Mouse (Mus musculus) inflammation-experienced regulatory T-cells, adult 6 months (primary cell): ENCODE results near the gene Gm21887. TPM values are rescaled to one million over a fixed set of nuclear protein-coding genes. Genes with fewer than 3 reads are reported as not detected.
A peak's percentile ranks its signal among the peaks of the same experiment; 100 is the strongest.
"Not testable (repeated sequence)": the region's sequence is repeated elsewhere in the genome, so short reads cannot be mapped to it uniquely, and the experiment has no call there.

ENCODE experiments used
- ATAC-seq: one replicate; pipeline ENCODE4 v1.8.0; 2017
- polyA plus RNA-seq, 3 experiments: library from polyadenylated mRNA; unstranded; fragments of 100-300 nt; shearing (Covaris generic); gene quantifications; one replicate each; pipeline ENCODE4 v1.2.1; 2017

The Gm21887 gene
- polyA plus RNA-seq, 3 experiments from 2014 or later: 0.88 to 24.9 (median 14.6) TPM

GRCm38 (mm10) chrX:169997854-169998456, 11.5 kb upstream of the Gm21887 start:
- ATAC-seq: peak; percentile 62

DNA sequence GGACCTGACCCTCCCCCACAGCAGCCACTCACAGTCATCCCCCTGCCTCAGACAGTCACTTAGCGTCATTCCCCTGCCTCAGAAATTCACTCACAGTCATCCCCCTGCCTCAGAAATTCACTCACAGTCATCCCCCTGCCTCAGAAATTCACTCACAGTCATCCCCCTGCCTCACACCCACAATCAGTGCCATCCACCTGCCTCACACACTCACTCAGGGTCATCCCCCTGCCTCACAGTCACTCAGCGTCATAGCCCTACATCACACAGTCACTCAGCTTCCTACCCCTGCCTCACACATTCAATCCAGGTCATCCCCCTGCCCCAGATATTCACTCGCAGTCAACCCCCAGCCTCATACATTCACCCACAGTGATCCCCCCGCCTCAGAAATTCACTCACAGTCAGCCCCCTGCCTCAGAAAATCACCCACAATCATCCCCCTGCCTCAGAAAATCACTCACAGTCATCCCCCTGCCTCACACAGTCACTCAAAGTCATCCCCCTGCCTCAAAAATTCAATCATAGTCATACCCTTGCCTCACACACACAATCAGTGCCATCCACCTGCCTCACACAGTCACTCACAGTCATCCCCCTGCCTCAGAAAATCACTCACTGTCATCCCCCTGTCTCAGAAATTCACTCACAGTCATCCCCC, 10.8 kb upstream of the Gm21887 start:
- ATAC-seq: not testable (repeated sequence)

- ATAC-seq: not testable (repeated sequence)
Measured at GRCm38 (mm10) chrX:169999226-169999883, 10.1 kb upstream of the Gm21887 start.

DNA sequence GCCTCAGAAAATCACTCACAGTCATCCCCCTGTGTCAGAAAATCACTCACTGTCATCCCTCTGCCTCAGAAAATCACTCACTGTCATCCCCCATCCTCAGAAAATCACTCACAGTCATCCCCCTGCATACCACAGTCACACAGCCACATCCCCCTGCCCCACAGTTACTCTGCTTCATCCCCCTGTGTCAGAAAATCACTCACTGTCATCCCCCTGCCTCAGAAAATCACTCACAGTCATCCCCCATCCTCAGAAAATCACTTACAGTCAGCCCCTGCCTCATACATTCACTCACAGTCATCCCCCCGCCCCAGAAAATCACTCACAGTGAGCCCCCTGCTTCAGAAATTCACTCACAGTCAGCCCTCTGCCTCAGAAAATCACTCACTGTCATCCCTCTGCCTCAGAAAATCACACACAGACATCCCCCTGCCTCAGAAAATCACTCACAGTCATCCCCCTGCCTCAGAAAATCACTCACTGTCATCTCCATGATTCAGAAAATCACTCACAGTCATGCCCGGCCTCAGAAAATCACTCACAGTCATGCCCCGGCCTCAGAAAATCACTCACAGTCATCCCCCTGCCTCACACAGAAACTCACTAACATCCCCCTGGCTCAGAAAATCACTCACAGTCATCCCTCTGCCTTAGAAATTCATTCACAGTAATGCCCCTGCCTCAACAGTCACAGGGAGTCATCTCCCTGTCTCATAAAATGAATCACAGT, 9.4 kb upstream of the Gm21887 start:
- ATAC-seq: not testable (repeated sequence)

DNA sequence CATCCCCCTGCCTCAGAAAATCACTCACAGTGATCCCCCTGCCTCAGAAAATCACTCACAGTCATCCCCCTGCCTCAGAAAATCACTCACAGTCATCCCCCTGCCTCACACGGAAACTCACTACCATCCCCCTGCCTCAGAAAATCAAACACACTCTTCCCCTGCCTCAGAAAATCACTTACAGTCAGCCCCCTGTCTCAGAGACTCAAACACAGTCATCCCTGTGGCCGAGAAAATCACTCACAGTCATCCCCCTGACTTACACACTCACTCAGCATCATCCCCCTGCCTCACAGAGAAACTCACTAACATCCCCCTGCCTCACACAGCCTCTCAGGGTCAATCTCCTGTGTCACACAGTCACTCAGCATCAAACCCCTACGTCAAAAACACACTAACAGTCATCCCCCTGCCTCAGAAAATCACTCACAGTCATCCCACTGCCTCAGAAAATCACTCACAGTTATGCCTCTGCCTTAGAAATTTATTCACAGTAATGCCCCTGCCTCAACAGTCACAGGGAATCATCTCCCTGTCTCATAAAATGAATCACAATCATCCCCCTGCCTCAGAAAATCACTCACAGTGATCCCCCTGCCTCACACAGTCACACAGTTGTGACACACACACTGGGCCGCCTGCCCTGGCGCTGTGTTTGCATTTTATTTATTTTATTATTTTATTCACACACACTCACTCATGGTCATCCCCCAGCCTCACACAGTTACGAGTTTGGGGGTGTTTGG, 8.6 kb upstream of the Gm21887 start:
- ATAC-seq: not testable (repeated sequence)

DNA sequence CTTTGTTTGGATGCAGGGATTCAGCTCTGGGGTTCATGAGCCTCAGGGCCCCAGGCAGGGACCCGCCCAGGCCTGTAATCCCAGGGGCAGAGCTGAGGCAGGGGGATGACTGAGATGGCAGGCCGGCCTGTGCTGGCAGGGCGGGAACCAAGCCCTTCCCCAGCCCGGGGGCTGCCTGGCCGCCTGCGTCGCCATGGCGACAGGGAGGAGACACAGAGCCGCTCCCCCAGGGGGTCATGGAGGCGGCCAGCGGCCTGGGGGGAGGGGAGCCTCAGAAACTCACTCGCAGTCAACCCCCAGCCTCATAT, 8.1 kb upstream of the Gm21887 start:
- not testable (repeated sequence) for ATAC-seq

DNA sequence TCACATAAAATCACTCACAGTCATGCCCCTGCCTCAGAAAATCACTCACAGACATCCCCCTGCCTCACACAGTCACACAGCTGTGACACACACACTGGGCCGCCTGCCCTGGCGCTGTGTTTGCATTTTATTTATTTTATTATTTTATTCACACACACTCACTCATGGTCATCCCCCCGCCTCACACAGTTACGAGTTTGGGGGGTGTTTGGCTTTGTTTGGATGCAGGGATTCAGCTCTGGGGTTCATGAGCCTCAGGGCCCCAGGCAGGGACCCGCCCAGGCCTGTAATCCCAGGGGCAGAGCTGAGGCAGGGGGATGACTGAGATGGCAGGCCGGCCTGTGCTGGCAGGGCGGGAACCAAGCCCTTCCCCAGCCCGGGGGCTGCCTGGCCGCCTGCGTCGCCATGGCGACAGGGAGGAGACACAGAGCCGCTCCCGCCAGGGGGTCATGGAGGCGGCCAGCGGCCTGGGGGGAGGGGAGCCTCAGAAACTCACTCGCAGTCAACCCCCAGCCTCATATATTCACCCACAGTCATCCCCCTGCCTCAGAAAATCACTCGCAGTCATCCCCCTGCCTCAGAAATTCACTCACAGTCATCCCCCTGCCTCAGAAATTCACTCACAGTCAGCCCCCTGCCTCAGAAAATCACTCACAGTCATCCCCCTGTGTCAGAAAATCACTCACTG, 6.8 kb upstream of the Gm21887 start:
- ATAC-seq: not testable (repeated sequence)

GRCm38 (mm10) chrX:170003536-170003935, 5.9 kb upstream of the Gm21887 start:
- not testable (repeated sequence) for ATAC-seq

DNA sequence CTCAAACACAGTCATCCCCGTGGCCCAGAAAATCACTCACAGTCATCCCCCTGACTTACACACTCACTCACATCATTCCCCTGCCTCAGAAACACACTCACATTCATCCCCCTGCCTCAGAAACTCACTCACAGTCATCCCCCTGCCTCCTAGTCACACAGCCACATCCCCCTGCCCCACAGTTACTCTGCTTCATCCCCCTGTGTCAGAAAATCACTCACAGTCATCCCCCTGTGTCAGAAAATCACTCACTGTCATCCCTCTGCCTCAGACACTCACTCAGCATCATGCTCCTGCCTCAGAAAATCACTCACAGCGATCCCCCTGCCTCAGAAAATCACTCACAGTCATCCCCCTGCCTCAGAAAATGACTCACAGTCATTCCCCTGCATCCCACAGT, 5.2 kb upstream of the Gm21887 start:
- not testable (repeated sequence) for ATAC-seq

DNA sequence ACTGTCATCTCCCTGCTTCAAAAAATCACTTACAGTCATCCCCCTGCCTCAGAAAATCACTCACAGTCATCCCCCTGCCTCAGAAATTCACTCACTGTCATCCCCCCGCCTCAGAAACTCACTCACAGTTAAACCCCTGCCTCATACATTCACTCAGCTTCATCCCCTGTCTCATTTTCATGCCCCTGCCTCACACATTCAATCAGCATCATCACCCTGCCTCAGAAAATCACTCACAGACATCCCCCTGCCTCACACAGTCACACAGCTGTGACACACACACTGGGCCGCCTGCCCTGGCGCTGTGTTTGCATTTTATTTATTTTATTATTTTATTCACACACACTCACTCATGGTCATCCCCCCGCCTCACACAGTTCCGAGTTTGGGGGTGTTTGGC, 4.7 kb upstream of the Gm21887 start:
- ATAC-seq: not testable (repeated sequence)

DNA sequence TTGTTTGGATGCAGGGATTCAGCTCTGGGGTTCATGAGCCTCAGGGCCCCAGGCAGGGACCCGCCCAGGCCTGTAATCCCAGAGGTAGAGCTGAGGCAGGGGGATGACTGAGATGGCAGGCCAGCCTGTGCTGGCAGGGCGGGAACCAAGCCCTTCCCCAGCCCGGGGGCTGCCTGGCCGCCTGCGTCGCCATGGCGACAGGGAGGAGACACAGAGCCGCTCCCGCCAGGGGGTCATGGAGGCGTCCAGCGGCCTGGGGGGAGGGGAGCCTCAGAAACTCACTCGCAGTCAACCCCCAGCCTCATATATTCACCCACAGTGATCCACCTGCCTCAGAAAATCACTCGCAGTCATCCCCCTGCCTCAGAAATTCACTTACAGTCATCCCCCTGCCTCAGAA, 4.3 kb upstream of the Gm21887 start:
- ATAC-seq: not testable (repeated sequence)

- ATAC-seq: not testable (repeated sequence)
Measured at GRCm38 (mm10) chrX:170005695-170006297, 3.7 kb upstream of the Gm21887 start.

- not testable (repeated sequence) for ATAC-seq
Measured at GRCm38 (mm10) chrX:170006694-170007247, 2.7 kb upstream of the Gm21887 start.

DNA sequence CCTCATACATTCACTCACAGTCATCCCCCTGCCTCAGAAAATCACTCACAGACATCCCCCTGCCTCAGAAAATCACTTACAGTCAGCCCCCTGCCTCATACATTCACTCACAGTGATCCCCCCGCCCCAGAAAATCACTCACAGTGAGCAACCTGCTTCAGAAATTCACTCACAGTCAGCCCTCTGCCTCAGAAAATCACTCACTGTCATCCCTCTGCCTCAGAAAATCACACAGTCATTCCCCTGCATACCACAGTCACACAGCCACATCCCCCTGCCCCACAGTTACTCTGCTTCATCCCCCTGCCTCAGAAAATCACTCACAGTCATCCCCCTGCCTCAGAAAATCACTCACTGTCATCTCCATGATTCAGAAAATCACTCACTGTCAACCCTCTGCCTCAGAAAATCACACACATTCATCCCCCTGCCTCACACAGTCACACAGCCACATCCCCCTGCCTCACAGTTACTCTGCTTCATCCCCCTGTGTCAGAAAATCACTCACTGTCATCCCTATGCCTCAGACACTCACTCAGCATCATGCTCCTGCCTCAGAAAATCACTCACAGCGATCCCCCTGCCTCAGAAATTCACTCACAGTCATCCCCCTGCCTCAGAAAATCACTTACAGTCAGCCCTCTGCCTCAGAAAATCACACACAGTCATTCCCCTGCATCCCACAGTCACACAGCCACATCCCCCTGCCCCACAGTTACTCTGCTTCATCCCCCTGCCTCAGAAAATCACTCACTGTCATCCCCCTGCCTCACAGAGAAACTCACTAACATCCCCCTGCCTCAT, 1.9 kb upstream of the Gm21887 start:
- ATAC-seq: not testable (repeated sequence)

GRCm38 (mm10) chrX:170008179-170008467, 1.3 kb upstream of the Gm21887 start:
- ATAC-seq: not testable (repeated sequence)

- ATAC-seq: not testable (repeated sequence)
Measured at GRCm38 (mm10) chrX:170008584-170008983, 875 bp upstream of the Gm21887 start.

DNA sequence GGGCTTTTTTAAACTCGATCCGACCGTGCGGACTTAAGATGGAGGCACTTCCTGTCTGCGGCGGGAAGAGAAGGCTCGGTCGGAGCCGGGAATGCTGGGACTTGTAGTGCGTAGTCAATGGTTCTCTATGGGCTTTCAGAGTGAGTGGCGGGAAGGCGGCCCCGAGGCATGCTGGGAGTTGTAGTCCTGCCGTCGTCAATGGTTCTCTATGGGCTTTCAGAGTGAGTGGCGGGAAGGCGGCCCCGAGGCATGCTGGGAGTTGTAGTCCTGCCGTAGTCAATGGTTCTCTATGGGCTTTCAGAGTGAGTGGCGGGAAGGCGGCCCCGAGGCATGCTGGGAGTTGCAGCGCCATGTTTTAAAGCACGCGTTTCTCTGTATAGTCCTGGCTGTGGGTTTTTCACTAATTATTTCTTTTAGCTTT, 352 bp downstream of the Gm21887 start:
- ATAC-seq: peak; percentile 93

GRCm38 (mm10) chrX:170010581-170011528, 1.4 kb downstream of the Gm21887 start:
- ATAC-seq: not testable (repeated sequence)

GRCm38 (mm10) chrX:170011529-170011879, 2.0 kb downstream of the Gm21887 start:
- ATAC-seq: not testable (repeated sequence)
